Comparison of ENCODE assay signal across 30 mouse cellular contexts in genomic region chr2:131704406-131704805, GRCm38 (mm10).
DNase-seq lines count a peak whose midpoint lies in the region; ATAC-seq lines count a peak whose summit lies in the region.
"Had no signal": no experiment of that assay in that cellular context is flagged by ENCODE, and none has a peak within 500 bp of the region (broad histone marks: within the 10 kb centered on the region; RNA-seq: fewer than 3 reads in every experiment).

No protein-coding gene starts in this region.

- no peaks in the 10 kb centered on the region for H3K9me3 ChIP-seq in heart, embryonic 12.5 days (replicated peaks)
- no peaks in the 10 kb centered on the region for H3K9me3 ChIP-seq in kidney, embryonic 14.5 days (ENCODE audit: control insufficient read depth, low read length)
- H3K9me3 ChIP-seq: embryonic facial prominence, embryonic 12.5 days; forebrain, embryonic 10.5 days; forebrain, embryonic 15.5 days; midbrain, embryonic 13.5 days had no signal

- no peak for ATAC-seq in heart, embryonic 12.5 days (ENCODE audit: insufficient number of reproducible peaks, low FRiP score)
- 0 out of 2 replicates have a peak, but pooled peaks have one; percentile 20 for ATAC-seq in kidney, embryonic 14.5 days (ENCODE audit: low FRiP score, low TSS enrichment)
- ATAC-seq: forebrain, embryonic 15.5 days; intestine, postnatal 0 days; midbrain, embryonic 13.5 days had no signal

- peak overlapping the region; percentile 76 for H3K27ac ChIP-seq in heart, embryonic 12.5 days (ENCODE audit: poor library complexity, severe bottlenecking)
- H3K27ac ChIP-seq in kidney, embryonic 14.5 days (ENCODE audit: low read depth, low read length): no peak overlapping the region
- H3K27ac ChIP-seq: embryonic facial prominence, embryonic 12.5 days; forebrain, embryonic 10.5 days; forebrain, embryonic 15.5 days; gastrocnemius, adult 2 months; hindbrain, embryonic 14.5 days; layer of hippocampus, adult 2 months; liver, embryonic 14.5 days; macrophage; midbrain, embryonic 13.5 days had no signal

- H3K4me1 ChIP-seq in heart, embryonic 12.5 days (replicated peaks): peaks cover 49% of the 10 kb centered on the region
- H3K4me1 ChIP-seq in kidney, embryonic 14.5 days (ENCODE audit: control insufficient read depth, insufficient read depth, low read length): no peaks in the 10 kb centered on the region
- H3K4me1 ChIP-seq: embryonic facial prominence, embryonic 12.5 days; forebrain, embryonic 15.5 days; midbrain, embryonic 13.5 days had no signal

- intact Hi-C loops in heart, postnatal 10 days (cut with DNase I): no loop called here

- no peak for DNase-seq in heart, postnatal 10 days
- DNase-seq in kidney, adult 8-10 months: no peak
- peak; percentile 62 for DNase-seq in Muller cell, postnatal 12 days (ENCODE audit: inconsistent ontology term)
- peak; percentile 58 for DNase-seq in retina, embryonic 14.5 days (ENCODE audit: low spot score)
- no peak for DNase-seq in layer of hippocampus, adult 8-10 months (ENCODE audit: low spot score in 2 of 2)
- DNase-seq: adrenal gland, postnatal 14 days; cerebellum, adult 11 months; cerebellum, adult 9-10 months; cerebellum, postnatal 36 days; gastrocnemius, adult 2 months; gastrocnemius, postnatal 36 days; heart, adult 18-20 months; kidney, postnatal 14 days; lung, adult 2 months; lung, postnatal 10 days; right cerebral cortex, adult 18-20 months; spleen, adult 18-20 months; thymus, adult 18-20 months; thymus, postnatal 25 days had no signal

- H3K4me2 ChIP-seq in heart, embryonic 12.5 days: peak overlapping the region; percentile 21; the same call in 1 of the 2 replicates
- H3K4me2 ChIP-seq in kidney, embryonic 14.5 days (replicated peaks; ENCODE audit: low read depth, low read length): no peak overlapping the region
- H3K4me2 ChIP-seq: embryonic facial prominence, embryonic 12.5 days; forebrain, embryonic 15.5 days; hindbrain, embryonic 14.5 days; midbrain, embryonic 13.5 days had no signal

- no peak overlapping the region for H3K9ac ChIP-seq in heart, embryonic 12.5 days
- no peak overlapping the region for H3K9ac ChIP-seq in kidney, embryonic 14.5 days (ENCODE audit: low read depth, low read length)
- H3K9ac ChIP-seq: embryonic facial prominence, embryonic 12.5 days; forebrain, embryonic 15.5 days; hindbrain, embryonic 14.5 days; liver, embryonic 14.5 days; midbrain, embryonic 13.5 days had no signal

- H3K4me3 ChIP-seq in heart, embryonic 12.5 days: no peak overlapping the region
- no peak overlapping the region for H3K4me3 ChIP-seq in kidney, embryonic 14.5 days (ENCODE audit: low read length)
- H3K4me3 ChIP-seq: embryonic facial prominence, embryonic 12.5 days; forebrain, embryonic 10.5 days; forebrain, embryonic 15.5 days; gastrocnemius, adult 2 months; layer of hippocampus, adult 2 months; midbrain, embryonic 13.5 days had no signal

- no peaks in the 10 kb centered on the region for H3K36me3 ChIP-seq in heart, embryonic 12.5 days
- H3K36me3 ChIP-seq in kidney, embryonic 14.5 days (ENCODE audit: control insufficient read depth, insufficient read depth, low read length): no peaks in the 10 kb centered on the region
- H3K36me3 ChIP-seq: embryonic facial prominence, embryonic 12.5 days; forebrain, embryonic 10.5 days; forebrain, embryonic 15.5 days; midbrain, embryonic 13.5 days had no signal

- H3K27me3 ChIP-seq in heart, embryonic 12.5 days (replicated peaks): no peaks in the 10 kb centered on the region
- H3K27me3 ChIP-seq in kidney, embryonic 14.5 days (ENCODE audit: control insufficient read depth, insufficient read depth, low read length): no peaks in the 10 kb centered on the region
- H3K27me3 ChIP-seq: embryonic facial prominence, embryonic 12.5 days; forebrain, embryonic 15.5 days; midbrain, embryonic 13.5 days had no signal

Comparison
In these comparisons a context has a peak if more than half of its experiments do, and no peak if none do; other contexts are left out.
1. DNase-seq: peak in Muller cell, postnatal 12 days (single experiment) and retina, embryonic 14.5 days (single experiment); none in heart, postnatal 10 days (0 of 2), kidney, adult 8-10 months (0 of 2) and layer of hippocampus, adult 8-10 months (0 of 2).